Comparison of ENCODE assay signal across 10 mouse cellular contexts in genomic region chr11:95834742-95835710, GRCm38 (mm10). TPM values are rescaled to one million over a fixed set of nuclear protein-coding genes. Genes with fewer than 3 reads are reported as not detected.
DNase-seq lines count a peak whose midpoint lies in the region; ATAC-seq and TF ChIP-seq lines count a peak whose summit lies in the region.
"Had no signal": no experiment of that assay in that cellular context is flagged by ENCODE, and none has a peak within 500 bp of the region (broad histone marks: within the 10 kb centered on the region; RNA-seq: fewer than 3 reads in every experiment).

No protein-coding gene starts in this region.

- no peaks in the 10 kb centered on the region for H3K9me3 ChIP-seq in lung, embryonic 15.5 days
- H3K9me3 ChIP-seq in liver, embryonic 14.5 days (ENCODE audit: control insufficient read depth, low read length), result no peaks in the 10 kb centered on the region
- no peaks in the 10 kb centered on the region for H3K9me3 ChIP-seq in neural tube, embryonic 15.5 days (replicated peaks)
- H3K9me3 ChIP-seq: embryonic facial prominence, embryonic 13.5 days had no signal

- WGBS in lung, embryonic 15.5 days, result 14% methylated on average over 15 of the region's 15 CpGs
- WGBS in liver, embryonic 14.5 days (ENCODE audit: insufficient replicate concordance), result 3% methylated on average over 15 of the region's 15 CpGs
- WGBS in neural tube, embryonic 15.5 days, result 25% methylated on average over 15 of the region's 15 CpGs

- peak; percentile 79 for TF ChIP-seq EP300 in liver, embryonic 14.5 days (IDR thresholded peaks at IDR 0.05; ENCODE audit: low read depth)

- H3K4me2 ChIP-seq in lung, embryonic 15.5 days, result peak overlapping the region; percentile 42; the same call in 1 of the 2 replicates
- H3K4me2 ChIP-seq in liver, embryonic 14.5 days (ENCODE audit: low read depth), result peak overlapping the region; percentile 34
- no peak overlapping the region for H3K4me2 ChIP-seq in neural tube, embryonic 15.5 days

- TF ChIP-seq CTCF in liver, embryonic 14.5 days (IDR thresholded peaks at IDR 0.05; ENCODE audit: low read depth), result no peak

- no peak overlapping the region for H3K4me3 ChIP-seq in lung, embryonic 15.5 days
- H3K4me3 ChIP-seq in liver, embryonic 14.5 days (ENCODE audit: insufficient read depth in 1 of 2, low read depth in 2 of 2, low read length in 2 of 2), result no peak overlapping the region
- no peak overlapping the region for H3K4me3 ChIP-seq in neural tube, embryonic 15.5 days (replicated peaks)

- peaks cover 79% of the 10 kb centered on the region for H3K4me1 ChIP-seq in lung, embryonic 15.5 days
- peaks cover 15 to 31% of the 10 kb centered on the region in 2 experiments for H3K4me1 ChIP-seq in liver, embryonic 14.5 days (replicated peaks; ENCODE audit: control insufficient read depth in 2 of 2, insufficient read depth in 2 of 2, low read length in 1 of 2)
- peaks cover 43% of the 10 kb centered on the region for H3K4me1 ChIP-seq in neural tube, embryonic 15.5 days

- ATAC-seq in lung, embryonic 15.5 days (ENCODE audit: borderline replicate concordance, extremely low read depth, low FRiP score, low TSS enrichment), result no peak
- ATAC-seq in common myeloid progenitor, adult 5-6 weeks (replicated peaks; ENCODE audit: low read depth, poor library complexity, severe bottlenecking), result peak; percentile 52
- ATAC-seq in liver, embryonic 14.5 days (ENCODE audit: insufficient read depth), result peak; percentile 78
- ATAC-seq in neural tube, embryonic 15.5 days (ENCODE audit: low FRiP score), result no peak

- peaks cover 52% of the 10 kb centered on the region for H3K27me3 ChIP-seq in lung, embryonic 15.5 days
- peaks cover 39% of the 10 kb centered on the region for H3K27me3 ChIP-seq in liver, embryonic 14.5 days (ENCODE audit: control insufficient read depth, insufficient read depth, low read length)
- peaks cover 80% of the 10 kb centered on the region for H3K27me3 ChIP-seq in neural tube, embryonic 15.5 days (replicated peaks)

- DNase-seq in lung, postnatal 14 days, result no peak
- peak in 2 of 3 experiments; percentile 55 to 58 for DNase-seq in liver, embryonic 14.5 days (ENCODE audit: low read depth in 3 of 3, low spot score in 3 of 3)
- DNase-seq in thymus, postnatal 0 days (ENCODE audit: low spot score), result peak; percentile 82
- DNase-seq in left cerebral cortex, adult 9 months (ENCODE audit: low spot score in 2 of 2), result no peak
- DNase-seq in cerebellum, postnatal 4 days (ENCODE audit: low spot score in 2 of 2), result no peak

- peak overlapping the region; percentile 27 for H3K27ac ChIP-seq in lung, embryonic 15.5 days
- H3K27ac ChIP-seq in liver, embryonic 14.5 days, result peak overlapping the region; percentile 24
- H3K27ac ChIP-seq in neural tube, embryonic 15.5 days (replicated peaks), result no peak overlapping the region
- H3K27ac ChIP-seq: embryonic facial prominence, embryonic 13.5 days had no signal

- no peak overlapping the region for H3K9ac ChIP-seq in lung, embryonic 15.5 days
- H3K9ac ChIP-seq in liver, embryonic 14.5 days (replicated peaks), result peak overlapping the region; percentile 15
- no peak overlapping the region for H3K9ac ChIP-seq in neural tube, embryonic 15.5 days (replicated peaks)
- H3K9ac ChIP-seq: embryonic facial prominence, embryonic 13.5 days had no signal

- H3K36me3 ChIP-seq in lung, embryonic 15.5 days, result no peaks in the 10 kb centered on the region
- H3K36me3 ChIP-seq in liver, embryonic 14.5 days (replicated peaks; ENCODE audit: control insufficient read depth, insufficient read depth, low read depth), result no peaks in the 10 kb centered on the region
- no peaks in the 10 kb centered on the region for H3K36me3 ChIP-seq in neural tube, embryonic 15.5 days
- H3K36me3 ChIP-seq: embryonic facial prominence, embryonic 13.5 days had no signal

RNA-seq across cellular contexts. Expression of gene Gngt2, which starts 2.0 kb away (rescaled TPM):
- 18.9 and 20.9 TPM in 2 replicates for polyA plus RNA-seq in lung, embryonic 15.5 days (2015; fragmentation: Nextera tagmentation; extraction: Ambion mirVana)
- 2.6 and 10.2 TPM in 2 replicates for total RNA-seq in common myeloid progenitor, adult 5-6 weeks (2017)
- polyA plus RNA-seq in liver, embryonic 14.5 days (2012; rRNA removed), result 6.9 and 13.0 TPM in 2 replicates
- 16.5 and 17.5 TPM in 2 replicates for polyA plus RNA-seq in liver, embryonic 14.5 days (2014; fragmentation: Nextera tagmentation; extraction: Ambion mirVana)
- 92.9 and 111 TPM in 2 replicates for polyA plus RNA-seq in thymus, postnatal 0 days (2015; fragmentation: Nextera tagmentation; extraction: Ambion mirVana)
- polyA plus RNA-seq in neural tube, embryonic 15.5 days (2015; fragmentation: Nextera tagmentation; extraction: Ambion mirVana), result 3.5 and 13.2 TPM in 2 replicates

RNA-seq across cellular contexts. Expression of gene Abi3, which starts 7.2 kb away (rescaled TPM):
- polyA plus RNA-seq in lung, embryonic 15.5 days (2015; fragmentation: Nextera tagmentation; extraction: Ambion mirVana), result 11.4 and 19.7 TPM in 2 replicates
- total RNA-seq in common myeloid progenitor, adult 5-6 weeks (2017), result 5.9 TPM in 2 replicates
- 4.9 and 6.2 TPM in 2 replicates for polyA plus RNA-seq in liver, embryonic 14.5 days (2012; rRNA removed)
- polyA plus RNA-seq in liver, embryonic 14.5 days (2014; fragmentation: Nextera tagmentation; extraction: Ambion mirVana), result 2.3 and 3.8 TPM in 2 replicates
- 181 and 185 TPM in 2 replicates for polyA plus RNA-seq in thymus, postnatal 0 days (2015; fragmentation: Nextera tagmentation; extraction: Ambion mirVana)
- 1.6 and 15.2 TPM in 2 replicates for polyA plus RNA-seq in neural tube, embryonic 15.5 days (2015; fragmentation: Nextera tagmentation; extraction: Ambion mirVana)

RNA-seq across cellular contexts. Expression of gene Phospho1, which starts 10.7 kb away (rescaled TPM):
- 0.32 and 0.84 TPM in 2 replicates for polyA plus RNA-seq in lung, embryonic 15.5 days (2015; fragmentation: Nextera tagmentation; extraction: Ambion mirVana)
- total RNA-seq in common myeloid progenitor, adult 5-6 weeks (2017), result 0.37 and 1.4 TPM in 2 replicates
- 21.4 and 22.0 TPM in 2 replicates for polyA plus RNA-seq in liver, embryonic 14.5 days (2012; rRNA removed)
- polyA plus RNA-seq in liver, embryonic 14.5 days (2014; fragmentation: Nextera tagmentation; extraction: Ambion mirVana), result 5.7 and 6.6 TPM in 2 replicates
- 0.36 and 0.46 TPM in 2 replicates for polyA plus RNA-seq in thymus, postnatal 0 days (2015; fragmentation: Nextera tagmentation; extraction: Ambion mirVana)
- polyA plus RNA-seq in neural tube, embryonic 15.5 days (2015; fragmentation: Nextera tagmentation; extraction: Ambion mirVana), result 0.64 TPM in 1 of 2 replicates, not detected in the other
- polyA plus RNA-seq: neural tube, embryonic 11.5 days had no signal

Comparison
In these comparisons a context has a peak if more than half of its experiments do, and no peak if none do; other contexts are left out.
1. ATAC-seq: peak in common myeloid progenitor, adult 5-6 weeks (single experiment) and liver, embryonic 14.5 days (single experiment); none in lung, embryonic 15.5 days (single experiment) and neural tube, embryonic 15.5 days (single experiment).
2. DNase-seq: peak in liver, embryonic 14.5 days (2 of 3) and thymus, postnatal 0 days (single experiment); none in lung, postnatal 14 days (single experiment), left cerebral cortex, adult 9 months (0 of 2) and cerebellum, postnatal 4 days (0 of 2).